Comparison of ENCODE assay signal across 8 mouse cellular contexts in the genomic region with DNA sequence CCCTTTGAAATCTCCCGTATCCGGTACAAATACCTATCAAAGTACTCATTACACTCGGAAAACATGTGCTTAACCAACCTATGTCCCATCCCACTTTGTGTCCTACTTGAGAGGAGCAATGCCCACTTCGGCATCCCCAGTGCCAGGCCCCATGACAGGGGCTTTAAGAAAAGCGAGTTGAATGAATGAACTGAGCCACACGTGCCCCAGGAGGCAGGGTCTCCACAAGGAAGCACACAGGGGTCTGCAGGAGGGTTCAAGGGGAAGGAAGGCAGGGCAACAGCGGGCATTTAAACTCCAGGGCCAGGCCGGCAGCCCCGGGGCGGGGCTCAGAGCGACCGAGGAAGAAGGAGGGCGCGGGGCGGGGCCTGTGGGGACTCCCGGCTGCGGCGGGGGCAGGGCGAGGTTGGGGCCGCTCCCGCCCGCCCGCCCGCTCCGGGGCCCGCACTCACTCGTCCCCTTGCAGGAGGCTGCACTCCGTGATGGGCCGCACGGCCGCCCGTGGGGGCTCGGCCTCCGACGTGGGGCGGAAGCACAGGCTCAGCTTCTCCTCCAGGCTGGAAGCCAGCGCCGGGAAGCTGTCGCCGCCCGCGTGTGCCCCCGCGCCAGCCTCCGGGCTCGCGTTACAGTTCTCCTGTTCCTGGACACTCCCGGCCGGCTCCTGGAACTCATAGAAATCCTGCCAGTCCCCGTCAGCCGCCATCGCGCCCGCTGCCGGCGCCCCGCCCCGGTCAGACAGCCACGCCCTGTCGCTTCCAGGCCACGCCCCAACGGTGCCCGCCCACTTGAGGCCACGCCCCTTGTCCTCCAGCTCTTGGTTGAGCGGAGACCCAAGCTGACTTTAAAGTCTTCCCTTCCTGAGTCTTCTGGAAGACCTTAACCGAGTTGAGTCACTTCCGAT. TPM values are rescaled to one million over a fixed set of nuclear protein-coding genes. Genes with fewer than 3 reads are reported as not detected.
DNase-seq lines count a peak whose midpoint lies in the region; ATAC-seq and TF ChIP-seq lines count a peak whose summit lies in the region.

Fez2 (minus strand) TSS at position 772 of the 901 bp plus-strand sequence.

- WGBS in hindbrain, embryonic 15.5 days: 1% methylated on average over 53 of the region's 67 CpGs

- ATAC-seq in Patski: peak; percentile 97
- peak; percentile 94 for ATAC-seq in hindbrain, embryonic 15.5 days (ENCODE audit: low FRiP score, low read depth)

- POLR2A ChIA-PET in Patski (lab: Charles Lee): interaction anchor here (1.0 kb wide), 1 partner anchor 199 kb away, joined by 3 read pairs; no protein-coding TSS in a partner anchor

- H3K9me3 ChIP-seq in hindbrain, embryonic 15.5 days: no peaks in the 10 kb centered on the region

- CTCF ChIA-PET in Patski (lab: Charles Lee): interaction anchor here (0.8 to 2.4 kb wide), 6 partner anchors 10 to 25 kb away, joined by 3 to 14 read pairs (median 4); no protein-coding TSS in a partner anchor

- H3K4me2 ChIP-seq in hindbrain, embryonic 15.5 days: peak within 1 kb of the TSS; percentile 65

- H3K36me3 ChIP-seq in hindbrain, embryonic 15.5 days: no peaks in the 10 kb centered on the region

- TF ChIP-seq CTCF in Patski (IDR thresholded peaks at IDR 0.05): no peak

- H3K9ac ChIP-seq in hindbrain, embryonic 15.5 days: peak within 1 kb of the TSS; percentile 76

- peaks cover 15% of the 10 kb centered on the region for H3K4me1 ChIP-seq in hindbrain, embryonic 15.5 days (replicated peaks)

- in situ Hi-C loops in Patski (cut with MboI; ENCODE audit: low pct_unique_long_range_greater_than_20kb): no loop called here

- DNase-seq in Patski (ENCODE audit: low read depth, low spot score): peak; percentile 39
- peak; percentile 93 to 96 for DNase-seq in cerebellum, postnatal 25 days
- DNase-seq in frontal cortex, postnatal 36 days (ENCODE audit: low spot score in 2 of 2): peak; percentile 90 to 91
- peak; percentile 82 for DNase-seq in left cerebral cortex, adult 11 months (ENCODE audit: low spot score)
- peak; percentile 93 to 98 for DNase-seq in lung, postnatal 4 days
- peak; percentile 69 for DNase-seq in retina, postnatal 7 days (ENCODE audit: low read depth, low spot score)
- DNase-seq in urinary bladder, adult 2 months (ENCODE audit: low spot score): peak; percentile 87

- H3K27me3 ChIP-seq in Patski: no peaks in the 10 kb centered on the region
- no peaks in the 10 kb centered on the region for H3K27me3 ChIP-seq in hindbrain, embryonic 15.5 days

- H3K27ac ChIP-seq in hindbrain, embryonic 15.5 days (replicated peaks): peak within 1 kb of the TSS; percentile 85

- H3K4me3 ChIP-seq in hindbrain, embryonic 15.5 days: peak within 1 kb of the TSS; percentile 82

RNA-seq across cellular contexts. Expression of gene Fez2, which starts in this region (rescaled TPM):
- 86.4 TPM for polyA plus RNA-seq in Patski (2021)
- 53.7 and 60.5 TPM in 2 replicates for polyA plus RNA-seq in hindbrain, embryonic 15.5 days (2015; fragmentation: Nextera tagmentation; extraction: Ambion mirVana)
- 122 and 125 TPM in 2 replicates for polyA plus RNA-seq in urinary bladder, adult 2 months (2012; rRNA removed)

Comparison
In these comparisons a context has a peak if more than half of its experiments do, and no peak if none do; other contexts are left out.
1. Peak in every context shown above with its lines: DNase-seq, ATAC-seq, H3K4me3 ChIP-seq and H3K27ac ChIP-seq.
2. DNase-seq: peak in every context shown above with its lines; median percentile 96 in lung, postnatal 4 days; 94 in cerebellum, postnatal 25 days; 90 in frontal cortex, postnatal 36 days; 87 in urinary bladder, adult 2 months; 82 in left cerebral cortex, adult 11 months; 69 in retina, postnatal 7 days; 39 in Patski.